Mouse (Mus musculus): ENCODE measurements around the gene Hoxc10.

Gene Hoxc10

DNA sequence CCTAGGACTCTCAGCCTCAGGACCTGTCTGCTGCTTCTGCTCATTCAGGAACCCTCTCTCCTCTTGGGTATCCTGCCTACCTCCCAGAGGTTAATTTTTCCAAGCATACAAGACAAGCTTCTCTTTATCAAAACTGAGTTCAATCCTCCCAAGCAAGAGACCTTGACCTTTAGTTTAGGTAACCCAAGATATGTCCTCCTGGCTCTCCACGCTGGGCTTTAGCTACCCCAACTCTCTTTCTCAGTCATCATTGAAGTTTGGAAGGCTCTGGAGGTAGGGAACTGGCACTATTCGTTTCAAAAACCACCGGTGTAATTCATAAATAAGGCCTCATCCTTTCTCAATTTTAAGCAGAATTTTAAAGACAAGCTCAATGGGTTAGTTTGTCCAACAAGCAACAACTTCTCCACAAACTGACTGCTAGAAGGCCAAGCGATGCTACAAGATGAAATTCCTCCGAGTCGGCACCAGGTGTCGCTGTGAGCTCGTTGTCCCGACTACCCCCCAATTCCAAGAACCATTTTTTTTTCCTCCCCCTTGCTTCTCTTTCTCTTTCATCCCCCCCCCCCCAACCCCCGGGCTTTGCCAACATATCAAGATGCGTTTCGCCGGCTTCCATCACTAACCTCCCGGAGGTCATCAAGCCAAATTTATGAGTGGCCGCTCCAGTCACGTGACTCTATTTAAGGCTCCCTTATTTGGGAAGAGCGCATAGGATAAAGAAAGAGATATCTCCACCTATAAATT is 46.8 kb downstream of the Hoxc10 start:
- DNase-seq, result no peak

DNA sequence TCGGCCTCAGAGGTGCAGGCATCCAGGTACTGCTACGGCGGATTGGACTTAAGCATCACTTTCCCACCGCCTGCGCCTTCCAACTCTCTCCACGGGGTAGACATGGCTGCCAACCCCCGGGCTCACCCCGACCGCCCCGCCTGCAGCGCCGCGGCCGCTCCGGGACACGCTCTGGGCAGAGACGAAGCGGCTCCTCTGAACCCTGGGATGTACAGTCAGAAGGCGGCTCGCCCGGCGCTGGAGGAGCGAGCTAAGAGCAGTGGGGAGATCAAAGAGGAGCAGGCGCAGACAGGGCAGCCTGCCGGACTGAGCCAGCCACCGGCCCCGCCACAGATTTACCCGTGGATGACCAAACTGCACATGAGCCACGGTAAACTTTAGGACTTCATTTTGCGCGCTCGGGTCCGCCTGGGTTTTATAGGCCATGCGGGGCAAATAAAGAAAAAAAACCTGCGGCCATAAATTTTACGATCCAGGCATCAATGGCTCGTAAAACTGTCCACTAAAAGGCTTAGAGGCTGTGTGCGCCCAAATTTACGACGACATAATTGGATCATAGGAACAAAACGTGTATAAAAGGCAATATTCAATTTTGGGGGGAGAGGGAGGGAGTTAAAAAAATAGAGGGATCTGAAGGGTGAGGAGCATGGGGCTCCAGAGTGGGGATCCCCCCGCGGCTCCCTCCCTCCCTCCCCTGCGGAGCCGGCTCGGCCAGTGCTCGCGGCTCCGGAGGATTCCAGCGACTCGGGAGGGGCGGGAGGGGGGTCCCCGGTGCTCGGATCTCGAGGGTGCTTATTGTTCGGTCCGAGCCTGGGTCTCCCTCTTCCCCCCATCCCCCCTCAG is 47.8 kb downstream of the Hoxc10 start:
- no peak for DNase-seq

DNA sequence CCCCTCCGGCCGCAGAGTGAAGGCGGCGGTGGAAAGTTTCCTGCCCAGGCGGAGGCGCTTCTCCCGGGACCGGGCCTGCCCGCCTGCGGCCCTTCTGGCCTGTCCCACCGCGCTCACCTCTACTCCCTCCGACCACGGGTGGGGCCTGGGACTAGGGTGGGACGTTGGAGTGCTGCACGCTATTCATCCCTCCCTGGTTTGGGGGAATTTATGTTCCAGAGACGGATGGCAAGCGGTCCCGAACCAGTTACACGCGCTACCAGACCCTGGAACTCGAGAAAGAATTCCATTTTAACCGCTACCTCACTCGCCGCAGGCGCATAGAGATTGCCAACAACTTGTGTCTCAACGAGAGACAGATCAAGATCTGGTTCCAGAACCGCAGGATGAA is 48.4 kb downstream of the Hoxc10 start:
- DNase-seq, result no peak

DNA sequence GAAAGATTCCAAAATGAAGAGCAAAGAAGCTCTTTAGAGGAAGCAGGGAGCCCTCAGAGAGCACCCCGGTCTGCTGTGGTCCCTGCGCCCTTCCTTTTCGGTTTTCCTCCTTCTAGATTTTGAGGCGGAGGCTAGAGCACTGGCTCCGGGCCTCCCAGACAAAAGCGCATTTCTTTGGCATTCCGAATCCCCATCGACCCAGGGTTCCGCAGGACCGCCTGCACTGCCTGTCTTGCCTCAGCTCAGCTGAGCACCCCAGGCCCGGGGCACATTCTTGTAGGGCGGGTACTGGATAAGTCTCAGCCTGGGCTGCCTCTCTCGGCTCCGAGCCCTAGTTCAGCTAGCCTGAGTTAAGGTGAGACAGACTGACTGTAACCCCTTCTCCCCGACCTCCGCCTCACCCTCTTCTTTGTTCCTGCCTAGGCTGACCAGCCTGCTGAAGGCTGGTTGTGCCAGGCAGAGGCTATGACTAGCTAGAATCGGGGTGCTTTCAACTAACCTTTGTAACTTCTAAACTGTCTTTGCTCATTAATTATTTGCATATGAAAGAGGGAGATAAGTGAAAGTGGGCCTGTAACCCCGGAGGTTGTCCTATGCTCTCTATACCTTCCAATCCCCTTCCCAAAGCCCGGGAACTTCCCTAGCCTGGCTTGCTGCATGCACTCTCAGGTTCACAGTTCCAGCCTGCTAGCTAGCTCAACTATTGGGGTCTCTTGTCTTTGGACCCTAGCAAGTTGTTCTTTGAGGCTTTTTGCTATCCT is 49.0 kb downstream of the Hoxc10 start:
- DNase-seq, result no peak

DNA sequence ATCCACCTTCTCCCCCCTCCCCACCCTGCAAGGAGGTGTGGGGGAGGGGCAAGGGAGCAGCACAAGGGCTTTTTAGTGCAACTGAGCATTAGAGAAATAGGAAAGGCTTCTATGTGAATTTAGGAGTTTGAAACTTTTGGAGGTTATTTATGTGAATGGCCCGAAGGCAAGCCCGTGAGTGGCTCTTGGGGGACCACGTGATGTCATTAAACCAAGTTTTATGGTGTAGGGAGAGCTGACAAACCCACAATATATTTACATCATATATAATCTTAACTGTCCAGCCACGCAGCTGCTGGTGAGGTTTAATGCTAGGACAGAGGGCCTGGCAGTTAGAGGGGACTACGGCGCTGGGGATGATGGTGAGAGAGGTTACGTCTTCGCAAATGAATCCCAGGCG is 52.0 kb downstream of the Hoxc10 start, which contains the start of gene Hoxc4:
Gene Hoxc4, plus strand, starts transcription at position 299 of the 400 bp plus-strand sequence.
- no peak for DNase-seq

DNA sequence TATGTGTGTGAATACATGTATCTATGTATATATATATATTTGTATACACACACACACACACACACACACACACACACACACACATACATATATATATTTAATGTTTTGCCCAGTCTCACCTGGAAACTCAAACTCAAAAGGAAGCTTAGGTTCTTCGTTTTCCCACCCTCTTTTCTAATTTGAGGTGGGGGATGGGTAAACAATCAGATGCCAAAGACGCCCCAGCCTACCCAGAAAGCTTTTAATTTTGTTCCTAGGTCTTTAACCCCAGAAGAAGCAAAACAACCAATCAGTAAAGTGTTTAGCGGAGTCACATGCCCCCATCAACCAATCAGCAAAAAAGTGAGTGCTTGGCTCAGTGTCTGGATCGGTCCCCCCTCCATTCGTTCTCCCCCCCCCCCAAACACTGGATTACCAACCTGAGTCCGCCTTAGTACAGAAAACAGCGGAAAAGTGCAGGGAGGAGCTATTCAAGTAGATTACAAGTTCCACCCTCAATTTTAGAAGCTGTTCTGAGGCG is 54.4 kb downstream of the Hoxc10 start:
- no peak for DNase-seq

All from thymus, adult 18-20 months (tissue).